Mouse (Mus musculus): Measurements from ENCODE around the gene Taf8.
A peak's percentile ranks its signal among the peaks of the same experiment; 100 is the strongest.

GRCm38 (mm10) chr17:47509031-47509705 lies 7.1 kb upstream of the Taf8 start:
- no peak for TF ChIP-seq HCFC1 (IDR thresholded peaks at IDR 0.05; ENCODE audit: low read depth, low read length)
- TF ChIP-seq CTCF (IDR thresholded peaks at IDR 0.05 in 2 of 3, conservative IDR thresholded peaks at IDR 0.05 in 1 of 3; ENCODE audit: control insufficient read depth in 1 of 3, insufficient read depth in 1 of 3, low read depth in 2 of 3, low read length in 3 of 3, poor library complexity in 1 of 3, severe bottlenecking in 1 of 3) = no peak
- TF ChIP-seq CHD2 (IDR thresholded peaks at IDR 0.05; ENCODE audit: low read length) = no peak
- TF ChIP-seq MEF2A (IDR thresholded peaks at IDR 0.05; ENCODE audit: extremely low read depth, insufficient replicate concordance, low read depth, low read length, poor library complexity, severe bottlenecking) = no peak
- no peak for TF ChIP-seq GATA1 (IDR thresholded peaks at IDR 0.05; ENCODE audit: low read depth, low read length)
- no peak for TF ChIP-seq POLR2A (IDR thresholded peaks at IDR 0.05; ENCODE audit: control insufficient read depth in 1 of 2, insufficient read depth in 1 of 2, low read depth in 1 of 2, low read length in 2 of 2, poor library complexity in 1 of 2)
- no peak for TF ChIP-seq ZC3H11A (IDR thresholded peaks at IDR 0.05; ENCODE audit: low read depth, low read length)
- no peak for TF ChIP-seq E2F4 (IDR thresholded peaks at IDR 0.05; ENCODE audit: borderline replicate concordance, low read depth, low read length)
- no peak for TF ChIP-seq POLR2AphosphoS2 (IDR thresholded peaks at IDR 0.05; ENCODE audit: low read length)
- no peak for TF ChIP-seq MAFK (IDR thresholded peaks at IDR 0.05; ENCODE audit: borderline replicate concordance, low read depth, low read length)
- TF ChIP-seq TCF12 (IDR thresholded peaks at IDR 0.05; ENCODE audit: low read depth, low read length) = peak; percentile 29; the same call in 1 of the 2 replicates
- no peak for TF ChIP-seq ZNF384 (IDR thresholded peaks at IDR 0.05; ENCODE audit: low read depth, low read length)
